Mouse (Mus musculus) midbrain, embryonic 14.5 days (tissue): ENCODE measurements at regions not wholly inside any gene's neighbourhood (a gene's known extent, or its start where the extent isn't known, plus 50 kb on each side); places are given as distances from the start of the nearest gene placed in this dataset.
A peak's percentile ranks its signal among the peaks of the same experiment; 100 is the strongest.

Experiments used
- ATAC-seq: fragments of 200-750 bp; cut with Nextera tagmentation; 2 replicates; pipeline ENCODE4 v1.8.0; 2017; ENCODE audit warnings: moderate number of reproducible peaks, moderate library complexity; ENCODE audit not compliant: low FRiP score, low TSS enrichment
- DNase-seq: peaks from one replicate; pipeline ENCODE4 v3.0.0-alpha.2; 2015
- H3K27ac ChIP-seq: fragments of 300-500 bp; sonication (generic); replicated peaks from 2 replicates; pipeline ENCODE4 v1.5.1; 2014; ENCODE audit warnings: mild to moderate bottlenecking, low read depth, low read length, moderate library complexity
- H3K27me3 ChIP-seq: fragments of 300-500 bp; sonication (generic); 2 replicates; pipeline ENCODE4 v1.6.1; 2014; ENCODE audit warnings: low read length, control low read depth, mixed read lengths; ENCODE audit not compliant: control insufficient read depth, insufficient read depth
- H3K36me3 ChIP-seq: fragments of 300-500 bp; sonication (generic); 2 replicates; pipeline ENCODE4 v1.6.1; 2014; ENCODE audit warnings: low read length, control low read depth; ENCODE audit not compliant: control insufficient read depth, insufficient read depth
- H3K4me1 ChIP-seq: fragments of 300-500 bp; sonication (generic); 2 replicates; pipeline ENCODE4 v1.6.1; 2014; ENCODE audit warnings: mild to moderate bottlenecking, antibody characterized with exemption, low read length, control low read depth; ENCODE audit not compliant: control insufficient read depth, insufficient read depth
- H3K4me2 ChIP-seq: fragments of 300-500 bp; sonication (generic); 2 replicates; pipeline ENCODE4 v1.6.1; 2014; ENCODE audit warnings: mild to moderate bottlenecking, low read length, moderate library complexity
- H3K4me3 ChIP-seq: fragments of 300-500 bp; sonication (generic); replicated peaks from 2 replicates; pipeline ENCODE4 v1.5.1; 2014; ENCODE audit warnings: low read depth, low read length
- H3K9ac ChIP-seq: fragments of 300-500 bp; sonication (generic); replicated peaks from 2 replicates; pipeline ENCODE4 v1.6.1; 2014; ENCODE audit warnings: mild to moderate bottlenecking, low read length, moderate library complexity
- H3K9me3 ChIP-seq: fragments of 300-500 bp; sonication (generic); 2 replicates; pipeline ENCODE4 v1.6.1; 2016; ENCODE audit warnings: low read length, control low read depth, mixed read lengths; ENCODE audit not compliant: control insufficient read depth
- WGBS: fragments of 180-500 bp; shearing (Covaris S2); extraction: QIAGEN DNeasy Blood & Tissue Kit; methylation state at CpG from one replicate; pipeline ENCODE4 v1.1.7; 2014; 5-methylcytosine and 5-hydroxymethylcytosine counted together

DNA sequence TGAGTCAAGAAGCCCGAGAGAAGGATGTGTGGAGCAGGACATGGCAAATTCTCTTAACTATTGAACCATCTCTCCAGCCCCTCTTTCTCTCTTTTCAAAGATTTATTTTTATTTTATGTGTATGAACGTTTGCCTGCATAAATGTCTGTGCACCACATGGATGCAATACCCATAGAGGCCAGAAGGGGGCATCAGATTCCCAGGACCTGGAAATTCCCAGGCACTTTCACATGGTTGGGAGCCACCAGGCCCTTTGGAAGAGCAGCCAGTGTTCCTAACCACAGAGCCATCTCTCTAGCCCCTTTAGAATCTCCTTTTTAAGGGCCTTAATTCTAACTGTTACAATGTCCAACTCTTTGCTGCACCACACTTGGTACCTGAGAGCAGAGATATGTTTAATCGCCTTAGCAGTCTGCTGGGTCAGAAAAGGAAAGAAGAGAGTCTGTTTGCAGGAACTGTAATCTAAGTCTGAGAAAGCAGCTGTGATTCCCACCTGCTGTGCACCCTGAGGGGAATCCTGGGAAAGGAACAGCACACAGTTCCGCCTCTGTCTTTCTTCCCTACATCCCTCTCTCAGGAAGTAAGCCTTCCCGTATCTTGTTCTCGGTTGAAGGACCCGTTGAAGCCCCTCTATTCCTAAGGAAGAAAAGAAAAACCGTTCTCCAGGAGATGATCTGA, 186.8 kb downstream of the Katnal1 start:
- WGBS = 89% methylated on average over 8 of the region's 8 CpGs
- Histone ChIP-seq H3K4me1 (no peaks in the 10 kb centered on the region), H3K36me3 (no peaks in the 10 kb centered on the region), H3K27ac (no peak overlapping the region), H3K4me3 (no peak overlapping the region), H3K9ac (no peak overlapping the region), H3K9me3 (no peaks in the 10 kb centered on the region), H3K4me2 (no peak overlapping the region), H3K27me3 (no peaks in the 10 kb centered on the region)
- ATAC-seq (no peak), DNase-seq (no peak)

GRCm38 (mm10) chr5:148741267-148742004, 187.7 kb downstream of the Katnal1 start:
- H3K4me2 ChIP-seq = no peak overlapping the region
- 92% methylated on average over 19 of the region's 19 CpGs for WGBS

GRCm38 (mm10) chr5:148740366-148741266, 188.0 kb upstream of the Ubl3 start:
- no peak overlapping the region for H3K9ac ChIP-seq
- ATAC-seq (no peak), DNase-seq (peak; percentile 35)
- H3K9me3 ChIP-seq = no peaks in the 10 kb centered on the region
- H3K27me3 ChIP-seq = no peaks in the 10 kb centered on the region
- H3K27ac ChIP-seq = no peak overlapping the region
- no peak overlapping the region for H3K4me2 ChIP-seq
- H3K36me3 ChIP-seq = no peaks in the 10 kb centered on the region
- H3K4me1 ChIP-seq = no peaks in the 10 kb centered on the region
- WGBS = 81% methylated on average over 15 of the region's 15 CpGs
- H3K4me3 ChIP-seq = no peak overlapping the region

More at GRCm38 (mm10) chr5:148741267-148742004, 187.7 kb downstream of the Katnal1 start:
- Histone ChIP-seq H3K4me1 (no peaks in the 10 kb centered on the region), H3K9me3 (no peaks in the 10 kb centered on the region), H3K27me3 (no peaks in the 10 kb centered on the region), H3K9ac (no peak overlapping the region), H3K36me3 (no peaks in the 10 kb centered on the region), H3K4me3 (no peak overlapping the region), H3K27ac (no peak overlapping the region)
- no peak for ATAC-seq
- DNase-seq = no peak

DNA sequence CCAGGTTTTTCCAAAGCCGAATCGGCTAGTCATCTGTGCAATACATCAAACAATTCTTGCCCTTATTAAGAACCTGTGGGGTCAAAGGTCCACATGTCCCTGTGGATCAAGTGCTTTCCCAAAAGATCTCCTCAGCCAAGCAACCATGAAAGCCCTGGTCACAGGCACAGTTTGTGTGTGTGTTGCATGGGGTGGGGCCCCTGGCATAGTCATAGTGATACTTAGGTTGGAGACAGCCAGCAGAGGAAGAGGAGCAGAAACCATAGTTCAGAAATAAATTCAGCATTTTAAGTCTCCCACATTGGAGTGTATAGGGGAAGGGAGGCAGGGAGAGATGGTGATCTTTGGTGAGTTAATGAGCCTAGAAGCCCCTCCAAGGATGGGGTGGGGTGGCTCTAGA, 187.1 kb upstream of the Ubl3 start:
- DNase-seq (no peak), ATAC-seq (no peak)
- Histone ChIP-seq H3K4me3 (no peak overlapping the region), H3K9me3 (no peaks in the 10 kb centered on the region), H3K4me2 (no peak overlapping the region), H3K4me1 (no peaks in the 10 kb centered on the region), H3K27ac (no peak overlapping the region), H3K9ac (no peak overlapping the region), H3K27me3 (no peaks in the 10 kb centered on the region), H3K36me3 (no peaks in the 10 kb centered on the region)
- WGBS = 72% methylated on average over 2 of the region's 2 CpGs

DNA sequence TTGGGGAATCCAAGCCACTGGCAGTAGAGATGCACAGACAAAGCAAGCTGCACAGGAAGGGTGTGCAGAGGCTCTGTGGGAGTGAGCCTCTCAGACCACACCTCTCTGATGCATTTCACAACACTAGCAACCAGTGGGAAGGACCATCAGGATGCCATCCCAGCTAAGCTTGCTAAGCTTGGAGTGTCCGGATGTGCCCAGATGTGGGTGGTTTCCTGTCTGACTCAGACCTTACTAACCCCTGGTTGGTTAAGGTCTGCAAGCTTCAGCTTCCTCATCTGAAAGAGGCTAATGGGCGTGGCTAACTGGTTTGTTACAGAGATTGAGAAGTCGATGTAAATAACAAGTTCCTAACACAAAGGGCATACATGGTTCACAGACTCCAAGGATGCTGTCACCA, 186.6 kb upstream of the Ubl3 start:
- Histone ChIP-seq H3K4me2 (no peak overlapping the region), H3K27me3 (no peaks in the 10 kb centered on the region), H3K9me3 (no peaks in the 10 kb centered on the region), H3K4me1 (no peaks in the 10 kb centered on the region), H3K36me3 (no peaks in the 10 kb centered on the region), H3K9ac (no peak overlapping the region), H3K27ac (no peak overlapping the region), H3K4me3 (no peak overlapping the region)
- 71% methylated on average over 3 of the region's 3 CpGs for WGBS
- no peak for DNase-seq
- ATAC-seq = no peak

- H3K4me3 ChIP-seq = no peak overlapping the region
- DNase-seq = no peak
- no peaks in the 10 kb centered on the region for H3K27me3 ChIP-seq
- H3K9me3 ChIP-seq = no peaks in the 10 kb centered on the region
- H3K4me2 ChIP-seq = no peak overlapping the region
- H3K4me1 ChIP-seq = 0 out of 2 replicates have a peak, but pooled peaks cover 4% of the 10 kb centered on the region
- no peaks in the 10 kb centered on the region for H3K36me3 ChIP-seq
- no peak overlapping the region for H3K9ac ChIP-seq
- no peak overlapping the region for H3K27ac ChIP-seq
- no peak for ATAC-seq
- 79% methylated on average over 15 of the region's 15 CpGs for WGBS
These were observed 177.0 kb upstream of the Ubl3 start for GRCm38 (mm10) chr5:148729541-148729940.

GRCm38 (mm10) chr5:148728492-148728891, 175.9 kb upstream of the Ubl3 start:
- no peaks in the 10 kb centered on the region for H3K9me3 ChIP-seq
- 57% methylated on average over 1 of the region's 1 CpGs for WGBS
- no peaks in the 10 kb centered on the region for H3K27me3 ChIP-seq
- H3K36me3 ChIP-seq = no peaks in the 10 kb centered on the region
- ATAC-seq (no peak), DNase-seq (no peak)
- no peak overlapping the region for H3K9ac ChIP-seq
- H3K4me3 ChIP-seq = no peak overlapping the region
- no peak overlapping the region for H3K4me2 ChIP-seq
- H3K27ac ChIP-seq = no peak overlapping the region
- 0 out of 2 replicates have a peak, but pooled peaks cover 3% of the 10 kb centered on the region for H3K4me1 ChIP-seq

DNA sequence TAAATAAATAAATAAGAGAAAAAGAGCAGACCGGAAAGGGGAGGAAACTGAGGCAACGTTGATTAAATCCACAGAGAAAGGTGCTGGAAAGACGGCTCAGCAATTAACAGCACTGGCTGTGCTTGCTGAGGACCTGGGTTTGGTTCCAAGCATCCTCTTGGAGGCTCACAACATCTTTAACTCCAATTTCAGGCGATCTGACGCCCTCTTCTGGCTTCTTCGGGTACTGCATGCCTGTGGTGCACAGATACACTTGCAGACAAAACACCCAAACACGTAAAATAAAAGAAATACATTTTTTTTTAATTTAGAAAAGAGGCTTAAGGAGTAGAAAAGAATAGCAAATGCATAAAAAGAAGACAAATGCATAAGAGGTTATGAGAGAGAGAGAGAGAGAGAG, 173.9 kb upstream of the Ubl3 start:
- no peaks in the 10 kb centered on the region for H3K4me1 ChIP-seq
- 79% methylated on average over 7 of the region's 7 CpGs for WGBS

More for the DNA sequence above, 173.9 kb upstream of the Ubl3 start:
- H3K4me2 ChIP-seq = no peak overlapping the region
- no peaks in the 10 kb centered on the region for H3K27me3 ChIP-seq
- no peak overlapping the region for H3K4me3 ChIP-seq
- ATAC-seq (no peak), DNase-seq (no peak)
- H3K9ac ChIP-seq = no peak overlapping the region
- H3K9me3 ChIP-seq = no peaks in the 10 kb centered on the region
- H3K36me3 ChIP-seq = no peaks in the 10 kb centered on the region
- H3K27ac ChIP-seq = no peak overlapping the region
